Mouse (Mus musculus) ES-E14 (cell line): ENCODE results near the gene Ltb4r1. TPM values are rescaled to one million over a fixed set of nuclear protein-coding genes. Genes with fewer than 3 reads are reported as not detected.

Experiments
- DNase-seq: peaks from one replicate; pipeline ENCODE4 v3.0.0-alpha.2; 2013; ENCODE audit warnings: low read depth, low spot score
- H3K27ac ChIP-seq: 2 replicates; pipeline ENCODE4 v1.5.1; 2012; ENCODE audit warnings: low read depth, mild to moderate bottlenecking, low read length, moderate library complexity, mixed read lengths; ENCODE audit not compliant: poor library complexity, insufficient read depth, severe bottlenecking
- H3K36me3 ChIP-seq: 2 replicates; pipeline ENCODE4 v1.6.1; 2012; ENCODE audit warnings: mild to moderate bottlenecking, low read length, moderate library complexity, mixed read lengths; ENCODE audit not compliant: control insufficient read depth, poor library complexity, insufficient read depth, severe bottlenecking
- H3K4me1 ChIP-seq, 2 experiments: fragments of 150-350 bp in 1 of 2; sonication (generic) in 1 of 2; 2 replicates each; pipeline ENCODE4 v1.6.1; 2012; ENCODE audit warnings: low read length in 2 of 2, mild to moderate bottlenecking in 1 of 2, mixed read lengths in 1 of 2; ENCODE audit not compliant: control insufficient read depth in 2 of 2, insufficient read depth in 2 of 2, poor library complexity in 1 of 2
- H3K4me3 ChIP-seq, 2 experiments: fragments of 150-350 bp in 1 of 2; sonication (generic) in 1 of 2; 2 replicates each; pipeline ENCODE4 v1.5.1; 2012; ENCODE audit warnings: low read length in 2 of 2, low read depth in 1 of 2, mild to moderate bottlenecking in 1 of 2, mixed read lengths in 1 of 2; ENCODE audit not compliant: insufficient read depth in 1 of 2, poor library complexity in 1 of 2, severe bottlenecking in 1 of 2
- H3K9ac ChIP-seq: 2 replicates; pipeline ENCODE4 v1.6.1; 2012; ENCODE audit warnings: low read depth, mild to moderate bottlenecking, low read length, mixed read lengths; ENCODE audit not compliant: poor library complexity, insufficient read depth, severe bottlenecking
- H3K9me3 ChIP-seq: fragments of 150-350 bp; sonication (generic); 2 replicates; pipeline ENCODE4 v1.6.1; 2012; ENCODE audit warnings: low read depth, mild to moderate bottlenecking, low read length; ENCODE audit not compliant: control insufficient read depth, insufficient read depth
- CHD2 ChIP-seq: IDR thresholded peaks from 2 replicates; pipeline ENCODE4 v1.6.1; 2014; ENCODE audit warnings: mild to moderate bottlenecking, low read depth, low read length, inconsistent platforms
- HCFC1 ChIP-seq: IDR thresholded peaks from 2 replicates; pipeline ENCODE4 v1.6.1; 2012; ENCODE audit warnings: low read length, inconsistent platforms, borderline replicate concordance; ENCODE audit not compliant: insufficient read depth
- MAFK ChIP-seq: IDR thresholded peaks from 2 replicates; pipeline ENCODE4 v1.6.1; 2014; ENCODE audit warnings: mild to moderate bottlenecking, low read depth, low read length, inconsistent platforms; ENCODE audit not compliant: insufficient read depth
- ZC3H11A ChIP-seq: IDR thresholded peaks from 2 replicates; pipeline ENCODE4 v1.6.1; 2012; ENCODE audit warnings: low read depth, mild to moderate bottlenecking, inconsistent platforms, low read length, borderline replicate concordance
- ZNF384 ChIP-seq: IDR thresholded peaks from 2 replicates; pipeline ENCODE4 v1.6.1; 2012; ENCODE audit warnings: low read depth, low read length, inconsistent platforms
- in situ Hi-C, 2 experiments: fragments of 600-800 bp; cut with MboI; formaldehyde crosslinking; loops; one replicate each; pipeline ENCODE4 v1.15.1; 2025; ENCODE audit warnings: low sequenced_read_pairs in 2 of 2, inconsistent platforms in 1 of 2; ENCODE audit not compliant: unreplicated experiment in 2 of 2
- total RNA-seq: library from RNA; depleted of rRNA; stranded (reverse); fragments of 300-350 nt; gene quantifications from 2 replicates; pipeline ENCODE4 v1.2.3, GENCODE M21; 2012

The Ltb4r1 gene
- total RNA-seq, 1 experiment: 0.67 TPM

GRCm38 (mm10) chr14:55721076-55721475 is 44.7 kb upstream of the Ltb4r1 start:
- Histone ChIP-seq H3K4me1 (peaks cover 6 to 27% of the 10 kb centered on the region in 2 experiments; a peak in 3 of 4 replicates), H3K36me3 (peaks cover 33% of the 10 kb centered on the region), H3K27ac (no peak overlapping the region), H3K9me3 (no peaks in the 10 kb centered on the region), H3K4me3 (peak overlapping the region; percentile 76 to 90), H3K9ac (peak overlapping the region; percentile 33; the same call in 1 of the 2 replicates)
- DNase-seq: no peak
- no peak for TF ChIP-seq ZC3H11A
- no peak for TF ChIP-seq HCFC1
- no peak for TF ChIP-seq CHD2
- TF ChIP-seq MAFK: no peak
- no peak for TF ChIP-seq ZNF384
- in situ Hi-C loops: no loop called here

- Histone ChIP-seq H3K9me3 (no peaks in the 10 kb centered on the region), H3K36me3 (peaks cover 26% of the 10 kb centered on the region), H3K27ac (peak within 1 kb of the TSS; percentile 78), H3K4me1 (peaks cover 6 to 27% of the 10 kb centered on the region in 2 experiments; a peak in 3 of 4 replicates), H3K4me3 (peak within 1 kb of the TSS; percentile 76 to 90), H3K9ac (peak within 1 kb of the TSS; percentile 77)
- in situ Hi-C loops: no loop called here
- DNase-seq: peak; percentile 95
- peak; percentile 80 for TF ChIP-seq HCFC1
- no peak for TF ChIP-seq ZC3H11A
Measured at GRCm38 (mm10) chr14:55721700-55722437, 43.9 kb upstream of the Ltb4r1 start, which contains the start of gene Rabggta. Rabggta (minus strand) TSS chr14:55722263.

- in situ Hi-C loops: no loop called here
Measured at GRCm38 (mm10) chr14:55722438-55722945, 43.3 kb upstream of the Ltb4r1 start.

GRCm38 (mm10) chr14:55723433-55723832 is 42.3 kb upstream of the Ltb4r1 start:
- in situ Hi-C loops: no loop called here
- no peak for DNase-seq
- Histone ChIP-seq H3K27ac (no peak overlapping the region), H3K36me3 (peaks cover 13% of the 10 kb centered on the region; the same call in 1 of the 2 replicates), H3K9ac (no peak overlapping the region), H3K9me3 (no peaks in the 10 kb centered on the region), H3K4me3 (no peak overlapping the region), H3K4me1 (peaks cover 6 to 27% of the 10 kb centered on the region in 2 experiments; a peak in 3 of 4 replicates)
- TF ChIP-seq ZC3H11A (no peak), ZNF384 (no peak), CHD2 (no peak), MAFK (no peak), HCFC1 (no peak)

More at GRCm38 (mm10) chr14:55722438-55722945, 43.3 kb upstream of the Ltb4r1 start:
- TF ChIP-seq MAFK (no peak), ZC3H11A (no peak), ZNF384 (no peak), CHD2 (no peak), HCFC1 (no peak)
- H3K9ac ChIP-seq: peak overlapping the region; percentile 77; the same call in 1 of the 2 replicates
- peaks cover 20% of the 10 kb centered on the region; the same call in 1 of the 2 replicates for H3K36me3 ChIP-seq
- H3K27ac ChIP-seq: no peak overlapping the region
- no peak for DNase-seq
- no peaks in the 10 kb centered on the region for H3K9me3 ChIP-seq
- peak overlapping the region; percentile 76 to 90 for H3K4me3 ChIP-seq
- H3K4me1 ChIP-seq: peaks cover 6 to 27% of the 10 kb centered on the region in 2 experiments; a peak in 3 of 4 replicates
